Mouse (Mus musculus) cortical plate, adult 2 months (tissue): ENCODE measurements around the gene Coro1b.

Experiments
- CTCF ChIP-seq: fragments of 200-500 bp; IDR thresholded peaks from 2 replicates; pipeline ENCODE4 v1.5.1; 2011; ENCODE audit warnings: mild to moderate bottlenecking, control low read depth, low read length; ENCODE audit not compliant: insufficient read depth; ENCODE audit errors: extremely low read depth
- POLR2A ChIP-seq: fragments of 200-500 bp; IDR thresholded peaks from 2 replicates; pipeline ENCODE4 v1.6.1; 2011; ENCODE audit warnings: mild to moderate bottlenecking, low read length, control low read depth; ENCODE audit not compliant: insufficient read depth; ENCODE audit errors: extremely low read depth

DNA sequence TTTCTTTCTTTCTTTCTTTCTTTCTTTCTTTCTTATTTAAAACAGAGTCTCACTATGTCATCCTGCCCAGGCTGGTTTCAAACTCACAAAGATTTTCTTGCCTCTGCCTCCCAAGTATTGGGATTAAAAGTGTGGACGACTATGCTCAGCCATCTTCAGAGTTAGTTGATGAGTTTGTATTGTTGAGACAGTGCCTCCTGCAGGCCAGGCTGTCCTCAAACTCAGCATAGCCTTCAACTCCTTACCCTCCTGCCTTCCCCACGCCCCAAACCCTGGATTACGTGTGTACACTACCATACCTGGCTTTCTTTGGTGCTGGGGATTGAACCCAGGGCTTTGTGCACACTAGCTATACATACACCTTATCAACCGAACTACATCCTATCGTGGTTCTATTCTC, 12.0 kb upstream of the Coro1b start:
- TF ChIP-seq POLR2A: no peak
- no peak for TF ChIP-seq CTCF
